Mouse (Mus musculus): Measurements from ENCODE around the gene Zfp316. TPM values are rescaled to one million over a fixed set of nuclear protein-coding genes. Genes with fewer than 3 reads are reported as not detected.

Gene Zfp316
- polyA plus RNA-seq, 1 experiment = 2.9 TPM

GRCm38 (mm10) chr5:143266794-143267193, 3.0 kb downstream of the Zfp316 start:
- TF ChIP-seq POLR2A (IDR thresholded peaks at IDR 0.05; ENCODE audit: borderline replicate concordance, low read depth, low read length) (no peak), CTCF (IDR thresholded peaks at IDR 0.05; ENCODE audit: low read depth, low read length) (no peak)
- H3K4me3 ChIP-seq (ENCODE audit: insufficient read depth, low read length) = no peak overlapping the region
- no peak overlapping the region for H3K27ac ChIP-seq (ENCODE audit: insufficient read depth, low read depth, low read length)
- peaks cover 12% of the 10 kb centered on the region for H3K4me1 ChIP-seq (ENCODE audit: control insufficient read depth, insufficient read depth, low read length)

- TF ChIP-seq CTCF (IDR thresholded peaks at IDR 0.05; ENCODE audit: low read depth, low read length) = no peak
- no peak for TF ChIP-seq POLR2A (IDR thresholded peaks at IDR 0.05; ENCODE audit: borderline replicate concordance, low read depth, low read length)
- peaks cover 1% of the 10 kb centered on the region; the same call in 1 of the 2 replicates for H3K4me1 ChIP-seq (ENCODE audit: control insufficient read depth, insufficient read depth, low read length)
Observed at GRCm38 (mm10) chr5:143265409-143265808, 4.4 kb downstream of the Zfp316 start.

GRCm38 (mm10) chr5:143264689-143265088, 5.1 kb downstream of the Zfp316 start:
- TF ChIP-seq POLR2A (IDR thresholded peaks at IDR 0.05; ENCODE audit: borderline replicate concordance, low read depth, low read length) (no peak), CTCF (IDR thresholded peaks at IDR 0.05; ENCODE audit: low read depth, low read length) (no peak)
- no peak overlapping the region for H3K4me3 ChIP-seq (ENCODE audit: insufficient read depth, low read length)
- H3K27ac ChIP-seq (ENCODE audit: insufficient read depth, low read depth, low read length) = no peak overlapping the region
- H3K4me1 ChIP-seq (ENCODE audit: control insufficient read depth, insufficient read depth, low read length) = peaks cover under 1% of the 10 kb centered on the region; the same call in 1 of the 2 replicates

More at GRCm38 (mm10) chr5:143265409-143265808, 4.4 kb downstream of the Zfp316 start:
- Histone ChIP-seq H3K4me3 (ENCODE audit: insufficient read depth, low read length) (no peak overlapping the region), H3K27ac (ENCODE audit: insufficient read depth, low read depth, low read length) (no peak overlapping the region)

- Histone ChIP-seq H3K4me1 (ENCODE audit: control insufficient read depth, insufficient read depth, low read length) (peaks cover 4% of the 10 kb centered on the region), H3K27ac (ENCODE audit: insufficient read depth, low read depth, low read length) (no peak overlapping the region), H3K4me3 (ENCODE audit: insufficient read depth, low read length) (no peak overlapping the region)
- TF ChIP-seq CTCF (IDR thresholded peaks at IDR 0.05; ENCODE audit: low read depth, low read length) = no peak
- TF ChIP-seq POLR2A (IDR thresholded peaks at IDR 0.05; ENCODE audit: borderline replicate concordance, low read depth, low read length) = no peak
Observed at GRCm38 (mm10) chr5:143261636-143262035, 8.2 kb downstream of the Zfp316 start.

GRCm38 (mm10) chr5:143255802-143256201, 14.0 kb downstream of the Zfp316 start:
- TF ChIP-seq CTCF (IDR thresholded peaks at IDR 0.05; ENCODE audit: low read depth, low read length) (no peak), POLR2A (IDR thresholded peaks at IDR 0.05; ENCODE audit: borderline replicate concordance, low read depth, low read length) (no peak)
- H3K4me1 ChIP-seq (ENCODE audit: control insufficient read depth, insufficient read depth, low read length) = peaks cover 4% of the 10 kb centered on the region

GRCm38 (mm10) chr5:143255131-143255519, 14.7 kb downstream of the Zfp316 start:
- H3K4me3 ChIP-seq (ENCODE audit: insufficient read depth, low read length) = no peak overlapping the region

More at GRCm38 (mm10) chr5:143255802-143256201, 14.0 kb downstream of the Zfp316 start:
- Histone ChIP-seq H3K27ac (ENCODE audit: insufficient read depth, low read depth, low read length) (no peak overlapping the region), H3K4me3 (ENCODE audit: insufficient read depth, low read length) (no peak overlapping the region)

GRCm38 (mm10) chr5:143254487-143255130, 15.2 kb downstream of the Zfp316 start:
- Histone ChIP-seq H3K4me3 (ENCODE audit: insufficient read depth, low read length) (peak overlapping the region; percentile 53), H3K27ac (ENCODE audit: insufficient read depth, low read depth, low read length) (no peak overlapping the region), H3K4me1 (ENCODE audit: control insufficient read depth, insufficient read depth, low read length) (peaks cover 3% of the 10 kb centered on the region)
- no peak for TF ChIP-seq CTCF (IDR thresholded peaks at IDR 0.05; ENCODE audit: low read depth, low read length)
- TF ChIP-seq POLR2A (IDR thresholded peaks at IDR 0.05; ENCODE audit: borderline replicate concordance, low read depth, low read length) = no peak

More at GRCm38 (mm10) chr5:143255131-143255519, 14.7 kb downstream of the Zfp316 start:
- H3K27ac ChIP-seq (ENCODE audit: insufficient read depth, low read depth, low read length) = no peak overlapping the region
- H3K4me1 ChIP-seq (ENCODE audit: control insufficient read depth, insufficient read depth, low read length) = peaks cover 4% of the 10 kb centered on the region
- TF ChIP-seq POLR2A (IDR thresholded peaks at IDR 0.05; ENCODE audit: borderline replicate concordance, low read depth, low read length) = no peak

GRCm38 (mm10) chr5:143253881-143254486, 15.8 kb downstream of the Zfp316 start:
- no peak for TF ChIP-seq POLR2A (IDR thresholded peaks at IDR 0.05; ENCODE audit: borderline replicate concordance, low read depth, low read length)
- no peak for TF ChIP-seq CTCF (IDR thresholded peaks at IDR 0.05; ENCODE audit: low read depth, low read length)
- Histone ChIP-seq H3K27ac (ENCODE audit: insufficient read depth, low read depth, low read length) (no peak overlapping the region), H3K4me3 (ENCODE audit: insufficient read depth, low read length) (peak overlapping the region; percentile 53), H3K4me1 (ENCODE audit: control insufficient read depth, insufficient read depth, low read length) (no peaks in the 10 kb centered on the region; the same call in 1 of the 2 replicates)

- H3K27ac ChIP-seq (ENCODE audit: insufficient read depth, low read depth, low read length) = no peak overlapping the region
- no peak for TF ChIP-seq CTCF (IDR thresholded peaks at IDR 0.05; ENCODE audit: low read depth, low read length)
- no peak for TF ChIP-seq POLR2A (IDR thresholded peaks at IDR 0.05; ENCODE audit: borderline replicate concordance, low read depth, low read length)
- H3K4me1 ChIP-seq (ENCODE audit: control insufficient read depth, insufficient read depth, low read length) = no peaks in the 10 kb centered on the region; the same call in 1 of the 2 replicates
- peak overlapping the region; percentile 53 for H3K4me3 ChIP-seq (ENCODE audit: insufficient read depth, low read length)
Observed at GRCm38 (mm10) chr5:143253186-143253880, 16.5 kb downstream of the Zfp316 start.
